Mouse (Mus musculus) heart, embryonic 14.5 days (tissue): ENCODE results near the gene Olfr733. TPM values are rescaled to one million over a fixed set of nuclear protein-coding genes. Genes with fewer than 3 reads are reported as not detected.

Source experiments
- ATAC-seq: fragments of 200-750 bp; cut with Nextera tagmentation; 2 replicates; pipeline ENCODE4 v1.8.0; 2017; ENCODE audit warnings: low read depth, moderate TSS enrichment; ENCODE audit not compliant: insufficient number of reproducible peaks, insufficient read depth, low FRiP score
- H3K27ac ChIP-seq, 2 experiments: fragments of 200-500 bp in 1 of 2; fragments of 300-500 bp in 1 of 2; sonication (generic) in 1 of 2; replicated peaks in 1 of 2; 2 replicates each; pipeline ENCODE4 v1.5.1; 2012 to 2014; ENCODE audit warnings: low read depth in 2 of 2, low read length in 2 of 2, control low read depth in 1 of 2, mild to moderate bottlenecking in 1 of 2, mixed read lengths in 1 of 2; ENCODE audit not compliant: control insufficient read depth in 1 of 2, insufficient read depth in 1 of 2
- H3K27me3 ChIP-seq: fragments of 300-500 bp; sonication (generic); 2 replicates; pipeline ENCODE4 v1.6.1; 2014; ENCODE audit warnings: mild to moderate bottlenecking, low read length, control low read depth; ENCODE audit not compliant: control insufficient read depth, insufficient read depth
- H3K36me3 ChIP-seq: fragments of 300-500 bp; sonication (generic); 2 replicates; pipeline ENCODE4 v1.6.1; 2014; ENCODE audit warnings: mild to moderate bottlenecking, control low read depth, low read length, mixed read lengths; ENCODE audit not compliant: control insufficient read depth, insufficient read depth
- H3K4me1 ChIP-seq, 2 experiments: fragments of 200-500 bp in 1 of 2; fragments of 300-500 bp in 1 of 2; sonication (generic) in 1 of 2; 2 replicates each; pipeline ENCODE4 v1.6.1; 2012 to 2014; ENCODE audit warnings: low read length in 2 of 2, control low read depth in 1 of 2, mixed read lengths in 1 of 2; ENCODE audit not compliant: control insufficient read depth in 2 of 2, insufficient read depth in 2 of 2
- H3K4me2 ChIP-seq: fragments of 300-500 bp; sonication (generic); 2 replicates; pipeline ENCODE4 v1.6.1; 2014; ENCODE audit warnings: mild to moderate bottlenecking, low read length
- H3K4me3 ChIP-seq, 2 experiments: fragments of 200-500 bp in 1 of 2; fragments of 300-500 bp in 1 of 2; sonication (generic) in 1 of 2; 2 replicates each; pipeline ENCODE4 v1.5.1; 2012 to 2014; ENCODE audit warnings: low read length in 2 of 2, mild to moderate bottlenecking in 2 of 2, control low read depth in 1 of 2, low read depth in 1 of 2, moderate library complexity in 1 of 2; ENCODE audit not compliant: control insufficient read depth in 1 of 2, insufficient read depth in 1 of 2
- H3K9ac ChIP-seq: fragments of 300-500 bp; sonication (generic); 2 replicates; pipeline ENCODE4 v1.6.1; 2014; ENCODE audit warnings: mild to moderate bottlenecking, low read length
- H3K9me3 ChIP-seq: fragments of 300-500 bp; sonication (generic); 2 replicates; pipeline ENCODE4 v1.6.1; 2016; ENCODE audit warnings: low read length, control low read depth; ENCODE audit not compliant: control insufficient read depth
- WGBS: fragments of 180-500 bp; shearing (Covaris S2); extraction: QIAGEN DNeasy Blood & Tissue Kit; methylation state at CpG from one replicate; pipeline ENCODE4 v1.1.7; 2014; 5-methylcytosine and 5-hydroxymethylcytosine counted together
- polyA plus RNA-seq: library from polyadenylated mRNA; unstranded; fragments of >200 nt; fragmentation: Nextera tagmentation; extraction: Ambion mirVana; gene quantifications from 2 replicates; pipeline ENCODE4 v1.2.1, GENCODE M21; 2014

Olfr733 gene
- polyA plus RNA-seq: not detected in 2 replicates

- Histone ChIP-seq H3K9ac (no peak within 1 kb of the TSS), H3K27me3 (no peaks in the 10 kb centered on the region), H3K9me3 (no peaks in the 10 kb centered on the region), H3K4me2 (no peak within 1 kb of the TSS), H3K27ac (no peak within 1 kb of the TSS), H3K36me3 (no peaks in the 10 kb centered on the region), H3K4me3 (no peak within 1 kb of the TSS), H3K4me1 (no peaks in the 10 kb centered on the region)
- ATAC-seq: no peak
Measured at GRCm38 (mm10) chr14:50301422-50301821, at the start of gene Olfr733. Olfr733 (minus strand) TSS chr14:50301522.

- H3K9ac ChIP-seq: no peak within 1 kb of the TSS
- no peak within 1 kb of the TSS for H3K4me3 ChIP-seq
- H3K9me3 ChIP-seq: no peaks in the 10 kb centered on the region
- H3K4me2 ChIP-seq: no peak within 1 kb of the TSS
- WGBS: 79% methylated on average over 2 of the region's 2 CpGs
- H3K27ac ChIP-seq: no peak within 1 kb of the TSS
- H3K4me1 ChIP-seq: no peaks in the 10 kb centered on the region
- H3K36me3 ChIP-seq: no peaks in the 10 kb centered on the region
- ATAC-seq: no peak
- no peaks in the 10 kb centered on the region for H3K27me3 ChIP-seq
Measured at GRCm38 (mm10) chr14:50348796-50349195, 47.5 kb upstream of the Olfr733 start, which contains the start of gene Olfr735. Olfr735 (minus strand) TSS chr14:50348872.

GRCm38 (mm10) chr14:50326661-50327060 is 25.3 kb upstream of the Olfr733 start, which contains the start of gene Olfr734:
Olfr734 (minus strand) TSS chr14:50326761.
- Histone ChIP-seq H3K4me1 (no peaks in the 10 kb centered on the region), H3K27me3 (no peaks in the 10 kb centered on the region), H3K9me3 (no peaks in the 10 kb centered on the region), H3K27ac (no peak within 1 kb of the TSS), H3K36me3 (no peaks in the 10 kb centered on the region), H3K4me2 (no peak within 1 kb of the TSS), H3K4me3 (no peak within 1 kb of the TSS), H3K9ac (no peak within 1 kb of the TSS)
- WGBS: 64% methylated on average over 1 of the region's 1 CpGs
- ATAC-seq: no peak

GRCm38 (mm10) chr14:50284106-50284505 is 17.2 kb downstream of the Olfr733 start, which contains the start of gene Olfr732:
Olfr732 (minus strand) TSS chr14:50284206.
- no peaks in the 10 kb centered on the region for H3K9me3 ChIP-seq
- WGBS: 87% methylated on average over 1 of the region's 1 CpGs

More at GRCm38 (mm10) chr14:50284106-50284505, 17.2 kb downstream of the Olfr733 start, which contains the start of gene Olfr732:
- no peak for ATAC-seq
- H3K4me2 ChIP-seq: no peak within 1 kb of the TSS
- H3K27ac ChIP-seq: no peak within 1 kb of the TSS
- H3K4me1 ChIP-seq: no peaks in the 10 kb centered on the region
- no peaks in the 10 kb centered on the region for H3K27me3 ChIP-seq
- H3K36me3 ChIP-seq: no peaks in the 10 kb centered on the region
- no peak within 1 kb of the TSS for H3K9ac ChIP-seq
- no peak within 1 kb of the TSS for H3K4me3 ChIP-seq

Other genes starting within 250 kb of the Olfr733 start
- not detected in 2 replicates for gene Olfr726, start 210.6 kb downstream of the Olfr733 start, polyA plus RNA-seq
- not detected in 2 replicates for gene Olfr727, start 178.3 kb downstream of the Olfr733 start, polyA plus RNA-seq
- not detected in 2 replicates for gene Olfr728, start 158.8 kb downstream of the Olfr733 start, polyA plus RNA-seq
- gene Olfr729, start 148.6 kb downstream of the Olfr733 start, polyA plus RNA-seq: not detected in 2 replicates
- gene Olfr730, start 113.3 kb downstream of the Olfr733 start, polyA plus RNA-seq: not detected in 2 replicates
- gene Olfr731, start 59.7 kb downstream of the Olfr733 start, polyA plus RNA-seq: not detected in 2 replicates
- not detected in 2 replicates for gene Olfr732, start 17.3 kb downstream of the Olfr733 start, polyA plus RNA-seq
- gene Olfr734, start 25.2 kb upstream of the Olfr733 start, polyA plus RNA-seq: not detected in 2 replicates
- not detected in 2 replicates for gene Olfr735, start 47.4 kb upstream of the Olfr733 start, polyA plus RNA-seq
- not detected in 2 replicates for gene Tlr11, start 56.4 kb upstream of the Olfr733 start, polyA plus RNA-seq
- not detected in 2 replicates for gene Olfr736, start 79.6 kb upstream of the Olfr733 start, polyA plus RNA-seq
- not detected in 2 replicates for gene Olfr738, start 106.0 kb upstream of the Olfr733 start, polyA plus RNA-seq
- not detected in 2 replicates for gene Olfr739, start 117.1 kb upstream of the Olfr733 start, polyA plus RNA-seq
- not detected in 2 replicates for gene Olfr740, start 144.0 kb upstream of the Olfr733 start, polyA plus RNA-seq
- gene Olfr741, start 171.2 kb upstream of the Olfr733 start, polyA plus RNA-seq: not detected in 2 replicates
- not detected in 2 replicates for gene Olfr742, start 202.1 kb upstream of the Olfr733 start, polyA plus RNA-seq
- not detected in 2 replicates for gene Olfr743, start 220.3 kb upstream of the Olfr733 start, polyA plus RNA-seq